Mouse (Mus musculus) neutrophil, adult 5-6 weeks (primary cell): ENCODE measurements at regions not wholly inside any gene's neighbourhood (a gene's known extent, or its start where the extent isn't known, plus 50 kb on each side); places are given as distances from the start of the nearest gene placed in this dataset.

Source experiments
- ATAC-seq: fragments of 151-379, 151-347 bp; 2 replicates; pipeline ENCODE4 v1.8.0; 2017; ENCODE audit warnings: mild to moderate bottlenecking, moderate TSS enrichment; ENCODE audit not compliant: insufficient number of reproducible peaks, poor library complexity, low FRiP score, severe bottlenecking; ENCODE audit errors: extremely low read depth

GRCm38 (mm10) chr2:45493656-45494055 lies 376.5 kb upstream of the Zeb2 start:
- no peak for ATAC-seq

DNA sequence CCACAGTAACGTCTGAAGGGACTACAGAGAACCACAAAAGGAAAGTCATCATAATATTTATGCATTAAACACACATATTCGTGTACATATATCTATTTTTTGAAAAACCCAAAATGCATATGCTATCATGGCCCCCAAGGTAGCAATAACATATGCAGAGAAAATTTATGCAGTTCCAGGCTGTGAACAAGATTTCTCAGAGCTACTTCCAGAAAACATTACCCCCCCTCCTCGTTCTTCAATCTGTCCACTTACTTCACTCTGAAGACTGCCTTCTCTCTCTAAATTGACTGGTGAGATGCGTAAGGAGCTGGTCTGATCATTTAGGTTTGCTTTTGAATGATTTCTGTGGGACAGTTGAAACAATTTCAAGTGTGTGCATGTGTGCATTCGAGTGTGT lies 369.3 kb upstream of the Zeb2 start:
- no peak for ATAC-seq

GRCm38 (mm10) chr2:45485477-45485876 lies 368.3 kb upstream of the Zeb2 start:
- no peak for ATAC-seq

- ATAC-seq = peak; percentile 75
These were observed 363.5 kb upstream of the Zeb2 start for GRCm38 (mm10) chr2:45480671-45481070.

GRCm38 (mm10) chr2:45475996-45476395 lies 358.8 kb upstream of the Zeb2 start:
- no peak for ATAC-seq

GRCm38 (mm10) chr2:45464306-45464705 lies 347.1 kb upstream of the Zeb2 start:
- no peak for ATAC-seq

- no peak for ATAC-seq
These were observed 342.2 kb upstream of the Zeb2 start for GRCm38 (mm10) chr2:45459410-45459809.

GRCm38 (mm10) chr2:45454811-45455210 lies 337.6 kb upstream of the Zeb2 start:
- no peak for ATAC-seq

- no peak for ATAC-seq
These were observed 322.0 kb upstream of the Zeb2 start for GRCm38 (mm10) chr2:45439146-45439545.

GRCm38 (mm10) chr2:45438739-45439138 lies 321.5 kb upstream of the Zeb2 start:
- ATAC-seq = no peak

GRCm38 (mm10) chr2:45435261-45435980 lies 318.2 kb upstream of the Zeb2 start:
- no peak for ATAC-seq

DNA sequence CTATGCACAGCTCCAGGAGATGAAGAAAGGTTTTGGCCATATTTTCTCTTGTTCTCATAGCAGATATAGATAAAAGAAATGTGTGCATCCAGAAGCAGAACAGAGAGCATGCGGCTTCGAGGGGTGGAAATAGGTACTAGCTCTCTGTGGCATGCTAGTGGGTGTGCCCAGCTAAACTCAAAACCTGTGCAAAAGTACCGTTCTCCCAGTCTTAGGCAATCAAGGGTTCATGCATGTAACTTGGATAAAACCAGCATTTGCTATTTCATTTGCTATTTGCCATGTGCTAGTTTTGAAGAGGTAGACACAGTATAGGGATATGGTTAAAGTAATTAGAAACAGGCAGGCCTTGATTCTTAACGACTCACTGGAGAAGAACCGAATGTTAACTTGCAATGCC lies 317.6 kb upstream of the Zeb2 start:
- ATAC-seq = no peak

GRCm38 (mm10) chr2:45434169-45434568 lies 317.0 kb upstream of the Zeb2 start:
- ATAC-seq = no peak

GRCm38 (mm10) chr2:45431366-45431765 lies 314.2 kb upstream of the Zeb2 start:
- no peak for ATAC-seq

DNA sequence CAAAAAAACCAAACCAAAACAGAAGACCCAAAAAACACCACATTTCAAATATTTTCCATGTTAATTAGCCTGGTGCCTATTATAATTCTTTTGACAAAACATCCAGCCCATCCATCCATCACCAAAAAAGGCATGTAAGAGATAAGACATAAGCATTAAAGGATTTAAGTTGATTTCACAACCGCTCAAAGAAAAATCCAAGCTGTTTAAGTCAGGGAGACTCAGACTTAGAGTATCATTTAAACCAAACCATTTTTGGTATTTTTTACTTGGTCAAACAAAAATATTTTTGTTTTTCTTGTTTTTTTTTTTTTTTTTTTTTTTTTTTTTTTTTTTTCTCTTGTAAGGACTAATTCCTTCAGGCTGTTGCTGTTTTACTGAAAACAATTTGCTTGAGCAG lies 304.6 kb upstream of the Zeb2 start:
- no peak for ATAC-seq

DNA sequence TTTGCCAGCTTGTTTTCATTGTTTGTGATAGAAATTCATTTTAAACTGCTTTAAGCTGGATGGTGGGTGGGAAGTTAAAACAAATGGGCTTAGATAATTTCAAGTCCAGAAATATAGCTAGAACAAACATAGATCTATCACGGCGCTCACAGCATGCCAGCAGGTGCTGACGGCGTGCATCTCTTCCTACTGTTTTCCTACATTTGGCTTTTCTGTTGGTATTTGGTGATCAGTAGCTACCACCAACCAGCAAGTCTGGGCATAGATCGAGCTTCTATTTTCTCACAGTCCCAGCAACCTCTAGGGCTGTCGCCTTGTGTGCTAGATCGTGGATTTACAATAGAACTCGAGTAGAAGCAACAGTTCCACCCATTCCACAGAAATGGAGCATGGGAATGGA lies 290.9 kb upstream of the Zeb2 start:
- ATAC-seq = no peak

- ATAC-seq = no peak
These were observed 272.8 kb upstream of the Zeb2 start for GRCm38 (mm10) chr2:45389902-45390492.

DNA sequence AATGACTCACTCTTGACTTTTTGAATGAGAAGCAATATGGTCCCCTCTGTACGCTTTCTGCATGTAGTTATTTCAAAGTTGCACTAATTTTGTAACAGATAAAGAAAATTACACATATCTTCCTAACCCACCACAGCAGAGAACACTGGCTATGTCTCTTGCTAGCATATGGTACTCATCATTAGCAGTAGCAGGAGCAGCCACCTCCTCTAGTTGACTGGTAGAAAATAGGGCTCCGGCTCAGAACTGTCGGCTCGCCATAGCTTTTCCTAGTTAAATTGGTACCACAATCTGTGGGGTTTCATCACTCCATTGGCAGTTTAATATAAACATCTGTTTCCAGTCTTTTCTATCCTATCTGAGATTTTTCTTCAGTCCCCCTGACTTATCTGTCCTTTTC lies 254.1 kb upstream of the Zeb2 start:
- ATAC-seq = no peak

DNA sequence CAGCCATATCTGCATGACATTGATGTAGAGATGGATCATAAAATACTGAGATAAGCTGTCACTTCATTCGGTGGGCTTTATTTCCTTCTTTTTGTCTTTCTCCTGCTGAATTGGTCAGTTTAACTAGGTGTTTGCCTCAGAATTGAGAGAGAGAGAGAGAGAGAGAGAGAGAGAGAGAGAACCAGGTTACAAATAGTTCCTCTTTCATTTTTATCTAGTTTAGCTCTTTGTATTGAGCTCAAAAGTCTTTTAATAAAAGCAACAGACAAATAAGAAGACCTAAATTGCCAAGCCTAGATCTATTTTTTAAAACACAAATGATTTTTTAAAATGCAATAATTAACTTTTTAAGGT lies 253.4 kb upstream of the Zeb2 start:
- no peak for ATAC-seq

DNA sequence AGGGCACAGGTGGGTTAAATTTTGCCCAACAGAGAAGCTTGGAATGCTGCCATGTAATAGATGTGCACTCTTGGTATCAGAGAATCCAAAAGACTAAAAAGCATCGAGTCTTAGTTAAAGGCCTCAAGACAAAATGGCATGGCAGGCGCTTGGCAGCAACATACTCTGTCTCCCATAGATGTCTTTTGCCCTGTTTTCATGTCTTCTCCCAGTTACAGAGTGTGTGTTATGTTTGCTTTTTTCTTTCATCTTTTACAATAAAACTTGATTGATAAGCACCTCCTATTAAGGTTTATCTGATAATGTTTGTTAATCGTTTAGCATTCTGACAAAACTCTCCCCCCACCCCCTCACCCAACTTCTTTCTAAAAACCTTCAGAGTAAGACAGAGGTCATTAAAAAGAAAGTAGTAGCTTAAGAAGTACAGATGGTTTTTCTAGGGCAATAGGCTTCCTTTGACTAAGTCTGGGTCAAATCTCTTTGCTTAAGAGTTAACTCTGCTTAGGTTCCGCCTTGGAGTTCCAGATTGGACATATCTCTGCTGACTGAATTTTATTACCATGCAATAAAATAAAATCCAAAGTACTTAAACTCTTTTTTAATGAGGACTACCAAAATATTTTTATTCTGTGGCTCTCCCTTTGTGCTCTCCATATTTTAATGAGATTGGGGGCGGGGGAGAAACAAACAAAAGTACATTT lies 252.9 kb upstream of the Zeb2 start:
- no peak for ATAC-seq
